Mouse (Mus musculus): Measurements from ENCODE around the gene Tfdp2.

DNA sequence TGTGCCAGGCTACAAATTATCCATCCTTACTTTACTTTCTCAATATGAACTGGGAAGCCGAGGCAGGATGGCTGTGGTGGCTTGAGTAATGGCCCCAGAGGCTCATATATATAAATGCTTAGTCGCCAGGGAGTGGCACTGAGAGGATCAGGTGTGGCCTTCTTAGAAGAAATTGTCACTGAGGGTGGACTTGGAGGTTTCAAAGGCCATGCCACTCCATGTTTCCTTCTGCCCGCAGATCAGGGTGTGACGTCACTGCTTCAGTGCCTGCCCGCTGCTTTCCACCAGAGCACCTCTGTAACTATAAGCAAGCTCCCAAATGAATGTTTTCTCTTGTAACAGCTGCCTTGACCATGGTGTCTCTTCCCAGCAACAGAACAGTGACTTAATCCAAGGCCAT is 135.1 kb downstream of the Tfdp2 start:
- TF ChIP-seq CTCF (IDR thresholded peaks at IDR 0.05; ENCODE audit: control insufficient read depth, insufficient read depth, insufficient read length) (no peak), MAX (IDR thresholded peaks at IDR 0.05) (no peak)
